Mouse (Mus musculus): ENCODE data around the gene Tyk2. TPM values are rescaled to one million over a fixed set of nuclear protein-coding genes. Genes with fewer than 3 reads are reported as not detected.

The Tyk2 gene
- 3.4 TPM for polyA plus RNA-seq (2014; fragmentation: Illumina TruSeq; extraction: RNeasy Lipid Tissue Mini Kit (QIAGEN cat#74804); ENCODE audit: low read depth, low replicate concordance)

GRCm38 (mm10) chr9:21131059-21131956 lies at the start of gene Tyk2:
Gene Tyk2 (minus strand): TSS chr9:21131243.

GRCm38 (mm10) chr9:21165041-21165951 lies 34.3 kb upstream of the Tyk2 start, which contains the start of gene Pde4a:
Gene Pde4a (plus strand): TSS chr9:21165714.

GRCm38 (mm10) chr9:21149654-21150419 lies 18.8 kb upstream of the Tyk2 start, which contains the start of gene Cdc37:
Gene Cdc37 (minus strand): TSS chr9:21149982.

GRCm38 (mm10) chr9:21091707-21092320 lies 39.2 kb downstream of the Tyk2 start, which contains the start of the genes Gm38431 and Raver1:
Gene Gm38431 (minus strand): TSS chr9:21091997.
Gene Raver1 (minus strand): TSS chr9:21092008.

GRCm38 (mm10) chr9:21073044-21073840 lies 57.8 kb downstream of the Tyk2 start, which contains the start of the genes Gm49373 and Fdx1l:
Gene Gm49373 (minus strand): TSS chr9:21073096.
Gene Fdx1l (minus strand): TSS chr9:21073614.

GRCm38 (mm10) chr9:21067006-21067684 lies 63.9 kb downstream of the Tyk2 start, which contains the start of gene Zglp1:
Gene Zglp1 (minus strand): TSS chr9:21067093.

Other genes starting within 250 kb of the Tyk2 start
- 1.1 TPM for gene Ppan, start 243.1 kb downstream of the Tyk2 start, polyA plus RNA-seq (2014; fragmentation: Illumina TruSeq; extraction: RNeasy Lipid Tissue Mini Kit (QIAGEN cat#74804); ENCODE audit: low read depth, low replicate concordance)
- gene Eif3g, start 232.6 kb downstream of the Tyk2 start, polyA plus RNA-seq (2014; fragmentation: Illumina TruSeq; extraction: RNeasy Lipid Tissue Mini Kit (QIAGEN cat#74804); ENCODE audit: low read depth, low replicate concordance) = 25.4 TPM
- 7.5 TPM for gene Dnmt1, start 171.4 kb downstream of the Tyk2 start, polyA plus RNA-seq (2014; fragmentation: Illumina TruSeq; extraction: RNeasy Lipid Tissue Mini Kit (QIAGEN cat#74804); ENCODE audit: low read depth, low replicate concordance)
- gene S1pr2, start 154.5 kb downstream of the Tyk2 start, polyA plus RNA-seq (2014; fragmentation: Illumina TruSeq; extraction: RNeasy Lipid Tissue Mini Kit (QIAGEN cat#74804); ENCODE audit: low read depth, low replicate concordance) = 0.66 TPM
- 1.6 TPM for gene Mrpl4, start 128.5 kb downstream of the Tyk2 start, polyA plus RNA-seq (2014; fragmentation: Illumina TruSeq; extraction: RNeasy Lipid Tissue Mini Kit (QIAGEN cat#74804); ENCODE audit: low read depth, low replicate concordance)
- 4.6 TPM for gene Icam1, start 115.3 kb downstream of the Tyk2 start, polyA plus RNA-seq (2014; fragmentation: Illumina TruSeq; extraction: RNeasy Lipid Tissue Mini Kit (QIAGEN cat#74804); ENCODE audit: low read depth, low replicate concordance)
- gene Icam4, start 101.9 kb downstream of the Tyk2 start, polyA plus RNA-seq (2014; fragmentation: Illumina TruSeq; extraction: RNeasy Lipid Tissue Mini Kit (QIAGEN cat#74804); ENCODE audit: low read depth, low replicate concordance) = not detected
- gene Icam5, start 99.2 kb downstream of the Tyk2 start, polyA plus RNA-seq (2014; fragmentation: Illumina TruSeq; extraction: RNeasy Lipid Tissue Mini Kit (QIAGEN cat#74804); ENCODE audit: low read depth, low replicate concordance) = not detected
- not detected for gene Zglp1, start 64.2 kb downstream of the Tyk2 start, polyA plus RNA-seq (2014; fragmentation: Illumina TruSeq; extraction: RNeasy Lipid Tissue Mini Kit (QIAGEN cat#74804); ENCODE audit: low read depth, low replicate concordance)
- gene Gm49373, start 58.1 kb downstream of the Tyk2 start, polyA plus RNA-seq (2014; fragmentation: Illumina TruSeq; extraction: RNeasy Lipid Tissue Mini Kit (QIAGEN cat#74804); ENCODE audit: low read depth, low replicate concordance) = not detected
- 0.73 TPM for gene Fdx1l, start 57.6 kb downstream of the Tyk2 start, polyA plus RNA-seq (2014; fragmentation: Illumina TruSeq; extraction: RNeasy Lipid Tissue Mini Kit (QIAGEN cat#74804); ENCODE audit: low read depth, low replicate concordance)
- 0.79 TPM for gene Gm38431, start 39.2 kb downstream of the Tyk2 start, polyA plus RNA-seq (2014; fragmentation: Illumina TruSeq; extraction: RNeasy Lipid Tissue Mini Kit (QIAGEN cat#74804); ENCODE audit: low read depth, low replicate concordance)
- gene Raver1, start 39.2 kb downstream of the Tyk2 start, polyA plus RNA-seq (2014; fragmentation: Illumina TruSeq; extraction: RNeasy Lipid Tissue Mini Kit (QIAGEN cat#74804); ENCODE audit: low read depth, low replicate concordance) = 9.6 TPM
- gene Cdc37, start 18.7 kb upstream of the Tyk2 start, polyA plus RNA-seq (2014; fragmentation: Illumina TruSeq; extraction: RNeasy Lipid Tissue Mini Kit (QIAGEN cat#74804); ENCODE audit: low read depth, low replicate concordance) = 6.8 TPM
- 0.85 TPM for gene Pde4a, start 34.5 kb upstream of the Tyk2 start, polyA plus RNA-seq (2014; fragmentation: Illumina TruSeq; extraction: RNeasy Lipid Tissue Mini Kit (QIAGEN cat#74804); ENCODE audit: low read depth, low replicate concordance)
- gene Keap1, start 108.1 kb upstream of the Tyk2 start, polyA plus RNA-seq (2014; fragmentation: Illumina TruSeq; extraction: RNeasy Lipid Tissue Mini Kit (QIAGEN cat#74804); ENCODE audit: low read depth, low replicate concordance) = 8.0 TPM
- 0.16 TPM for gene S1pr5, start 117.2 kb upstream of the Tyk2 start, polyA plus RNA-seq (2014; fragmentation: Illumina TruSeq; extraction: RNeasy Lipid Tissue Mini Kit (QIAGEN cat#74804); ENCODE audit: low read depth, low replicate concordance)
- 2.7 TPM for gene Atg4d, start 134.1 kb upstream of the Tyk2 start, polyA plus RNA-seq (2014; fragmentation: Illumina TruSeq; extraction: RNeasy Lipid Tissue Mini Kit (QIAGEN cat#74804); ENCODE audit: low read depth, low replicate concordance)
- 3.2 TPM for gene Kri1, start 156.7 kb upstream of the Tyk2 start, polyA plus RNA-seq (2014; fragmentation: Illumina TruSeq; extraction: RNeasy Lipid Tissue Mini Kit (QIAGEN cat#74804); ENCODE audit: low read depth, low replicate concordance)
- 6.7 TPM for gene Cdkn2d, start 160.2 kb upstream of the Tyk2 start, polyA plus RNA-seq (2014; fragmentation: Illumina TruSeq; extraction: RNeasy Lipid Tissue Mini Kit (QIAGEN cat#74804); ENCODE audit: low read depth, low replicate concordance)
- 10.9 TPM for gene Ap1m2, start 181.1 kb upstream of the Tyk2 start, polyA plus RNA-seq (2014; fragmentation: Illumina TruSeq; extraction: RNeasy Lipid Tissue Mini Kit (QIAGEN cat#74804); ENCODE audit: low read depth, low replicate concordance)
- 16.9 TPM for gene Slc44a2, start 189.5 kb upstream of the Tyk2 start, polyA plus RNA-seq (2014; fragmentation: Illumina TruSeq; extraction: RNeasy Lipid Tissue Mini Kit (QIAGEN cat#74804); ENCODE audit: low read depth, low replicate concordance)
- gene Ilf3, start 236.6 kb upstream of the Tyk2 start, polyA plus RNA-seq (2014; fragmentation: Illumina TruSeq; extraction: RNeasy Lipid Tissue Mini Kit (QIAGEN cat#74804); ENCODE audit: low read depth, low replicate concordance) = 17.0 TPM

Data from sigmoid colon, adult 10 weeks (tissue).